In genomic region chr4:105202439-105202838, GRCm38 (mm10) we compare ENCODE assay signal across 27 mouse cellular contexts. TPM values are rescaled to one million over a fixed set of nuclear protein-coding genes. Genes with fewer than 3 reads are reported as not detected.
A peak's percentile ranks its signal among the peaks of the same experiment; 100 is the strongest.
DNase-seq lines count a peak whose midpoint lies in the region; TF ChIP-seq lines count a peak whose summit lies in the region.
"Had no signal": no experiment of that assay in that cellular context is flagged by ENCODE, and none has a peak within 500 bp of the region (broad histone marks: within the 10 kb centered on the region; RNA-seq: fewer than 3 reads in every experiment).

No protein-coding gene starts in this region.

- H3K9me3 ChIP-seq in ES-Bruce4 (replicated peaks; ENCODE audit: control insufficient read depth, insufficient read depth, low read length, poor library complexity, severe bottlenecking): no peaks in the 10 kb centered on the region
- H3K9me3 ChIP-seq: embryonic facial prominence, embryonic 12.5 days; heart, embryonic 12.5 days; hindbrain, embryonic 13.5 days; liver, embryonic 12.5 days; midbrain, embryonic 12.5 days; neural tube, embryonic 13.5 days had no signal

- TF ChIP-seq POLR2A in ES-Bruce4 (IDR thresholded peaks at IDR 0.05; ENCODE audit: insufficient read depth, low read length): no peak

- no peak for TF ChIP-seq CTCF in gastrocnemius, adult 2 months (IDR thresholded peaks at IDR 0.05)
- TF ChIP-seq CTCF in ES-Bruce4 (IDR thresholded peaks at IDR 0.05; ENCODE audit: low read depth, low read length): no peak

- no peaks in the 10 kb centered on the region for H3K27me3 ChIP-seq in ES-Bruce4 (ENCODE audit: control insufficient read depth, insufficient read depth, low read length, poor library complexity, severe bottlenecking)
- H3K27me3 ChIP-seq: embryonic facial prominence, embryonic 12.5 days; heart, embryonic 12.5 days; hindbrain, embryonic 13.5 days; liver, embryonic 12.5 days; midbrain, embryonic 12.5 days; neural tube, embryonic 13.5 days had no signal

- no peak for DNase-seq in gastrocnemius, adult 2 months
- no peak for DNase-seq in gastrocnemius, postnatal 14 days
- peak; percentile 98 for DNase-seq in gonadal fat pad, adult 2 months (ENCODE audit: low read depth)
- DNase-seq in left cerebral cortex, postnatal 36 days (ENCODE audit: low spot score in 2 of 2): no peak
- no peak for DNase-seq in frontal cortex, postnatal 14 days (ENCODE audit: low spot score in 2 of 2)
- no peak for DNase-seq in liver
- DNase-seq: adrenal gland, adult 2 months; adrenal gland, postnatal 36 days; B cell, adult 2 months; cerebellum, adult 8-10 months; gastrocnemius, postnatal 10 days; heart, adult 11 months; heart, postnatal 4 days; liver, postnatal 0 days; lung, postnatal 36 days had no signal

- H3K9ac ChIP-seq in ES-Bruce4 (ENCODE audit: low read depth, poor library complexity, severe bottlenecking): no peak overlapping the region
- H3K9ac ChIP-seq: embryonic facial prominence, embryonic 12.5 days; heart, embryonic 12.5 days; hindbrain, embryonic 13.5 days; liver, embryonic 12.5 days; liver, postnatal 0 days; midbrain, embryonic 12.5 days; neural tube, embryonic 13.5 days had no signal

- H3K4me3 ChIP-seq in gastrocnemius, adult 2 months: no peak overlapping the region
- no peak overlapping the region for H3K4me3 ChIP-seq in ES-Bruce4 (ENCODE audit: low read depth, low read length)
- H3K4me3 ChIP-seq in brown adipose tissue, adult 24 weeks (ENCODE audit: insufficient read depth, low read depth, low read length): no peak overlapping the region
- H3K4me3 ChIP-seq: embryonic facial prominence, embryonic 12.5 days; erythroblast, embryonic 14.5 days; heart, embryonic 12.5 days; hindbrain, embryonic 13.5 days; layer of hippocampus, adult 2 months; left cerebral cortex, adult 2 months; liver, embryonic 12.5 days; midbrain, embryonic 12.5 days; neural tube, embryonic 13.5 days had no signal

- no peak for TF ChIP-seq EP300 in ES-Bruce4 (IDR thresholded peaks at IDR 0.05; ENCODE audit: insufficient read depth, low read depth, low read length)

- intact Hi-C loops in gastrocnemius, adult 2 months (cut with DNase I): loop anchor here (5.0 kb wide), 1 partner anchor 45 kb away; the partner anchor contains the start of gene Plpp3
- intact Hi-C loops in gastrocnemius, postnatal 14 days (cut with DNase I; ENCODE audit: low total_unique reads): loop anchor here (5.0 kb wide), 1 partner anchor 35 kb away; no protein-coding TSS in a partner anchor
- intact Hi-C loops in left cerebral cortex, postnatal 36 days (cut with DNase I): no loop called here

- H3K27ac ChIP-seq in gastrocnemius, adult 2 months: peak overlapping the region; percentile 43
- peak overlapping the region; percentile 77 for H3K27ac ChIP-seq in ES-Bruce4 (ENCODE audit: insufficient read depth, low read length)
- peak overlapping the region; percentile 3; the same call in 1 of the 2 replicates for H3K27ac ChIP-seq in brown adipose tissue, adult 24 weeks (replicated peaks; ENCODE audit: low read depth, low read length)
- H3K27ac ChIP-seq: embryonic facial prominence, embryonic 12.5 days; hindbrain, embryonic 13.5 days; left cerebral cortex, adult 2 months; liver, embryonic 12.5 days; midbrain, embryonic 12.5 days; neural tube, embryonic 13.5 days had no signal

- H3K36me3 ChIP-seq in ES-Bruce4 (ENCODE audit: control insufficient read depth, insufficient read depth, low read length, poor library complexity, severe bottlenecking): peaks cover 5% of the 10 kb centered on the region

- H3K4me1 ChIP-seq in ES-Bruce4 (ENCODE audit: control insufficient read depth, insufficient read depth, low read length): peaks cover 21% of the 10 kb centered on the region
- H3K4me1 ChIP-seq in brown adipose tissue, adult 24 weeks (ENCODE audit: control insufficient read depth, insufficient read depth, insufficient read length, low read length): peaks cover 72% of the 10 kb centered on the region

RNA-seq across cellular contexts. Expression of gene Plpp3, which starts 45.3 kb away (rescaled TPM):
- 10 to 100 TPM; 45.8 to 69.1 TPM for total RNA-seq in gastrocnemius, adult 2 months (2021)
- 10 to 100 TPM; 62.1 to 63.0 TPM for total RNA-seq in gastrocnemius, postnatal 14 days (2021)
- polyA plus RNA-seq in ES-Bruce4 (2011; ENCODE audit: insufficient read depth, insufficient read length, low read depth, missing spikeins): 16.1 and 17.5 TPM in 2 replicates
- 38.6 and 44.2 TPM in 2 replicates for polyA plus RNA-seq in brown adipose tissue, adult 24 weeks (2012; ENCODE audit: insufficient read depth, insufficient read length, missing spikeins)
- 142 and 157 TPM in 2 replicates for polyA plus RNA-seq in gonadal fat pad, adult 2 months (2012; rRNA removed)
- 100 to 1,000 TPM; 153 to 173 TPM for total RNA-seq in left cerebral cortex, postnatal 36 days (2021)
- polyA plus RNA-seq: activated CD4-positive, CD25-positive, alpha-beta regulatory T cell, adult 4 months had no signal

Comparison
In these comparisons a context has a peak if more than half of its experiments do, and no peak if none do; other contexts are left out.
1. H3K27ac ChIP-seq: peak in every context shown above with its lines; median percentile 77 in ES-Bruce4; 43 in gastrocnemius, adult 2 months; 3 in brown adipose tissue, adult 24 weeks.